Mouse (Mus musculus) heart, embryonic 13.5 days (tissue): ENCODE data around the gene Efhd2. TPM values are rescaled to one million over a fixed set of nuclear protein-coding genes. Genes with fewer than 3 reads are reported as not detected.

Experiments used
- ATAC-seq: fragments of 200-750 bp; cut with Nextera tagmentation; 2 replicates; pipeline ENCODE4 v1.8.0; 2017; ENCODE audit warnings: moderate TSS enrichment; ENCODE audit not compliant: insufficient number of reproducible peaks, low FRiP score, low TSS enrichment; ENCODE audit errors: extremely low read depth
- H3K27ac ChIP-seq: fragments of 300-500 bp; sonication (generic); replicated peaks from 2 replicates; pipeline ENCODE4 v1.5.1; 2015; ENCODE audit warnings: moderate library complexity, mild to moderate bottlenecking, inconsistent platforms
- H3K27me3 ChIP-seq: fragments of 300-500 bp; sonication (generic); replicated peaks from 2 replicates; pipeline ENCODE4 v1.6.1; 2015; ENCODE audit warnings: mild to moderate bottlenecking, inconsistent platforms
- H3K36me3 ChIP-seq: fragments of 300-500 bp; sonication (generic); 2 replicates; pipeline ENCODE4 v1.6.1; 2015; ENCODE audit warnings: mild to moderate bottlenecking, inconsistent platforms
- H3K4me1 ChIP-seq: fragments of 300-500 bp; sonication (generic); 2 replicates; pipeline ENCODE4 v1.6.1; 2015; ENCODE audit warnings: inconsistent platforms
- H3K4me2 ChIP-seq: fragments of 300-500 bp; sonication (generic); 2 replicates; pipeline ENCODE4 v1.6.1; 2015; ENCODE audit warnings: inconsistent platforms, mild to moderate bottlenecking, moderate library complexity
- H3K4me3 ChIP-seq: fragments of 300-500 bp; sonication (generic); 2 replicates; pipeline ENCODE4 v1.5.1; 2015; ENCODE audit warnings: moderate library complexity, mild to moderate bottlenecking, inconsistent platforms
- H3K9ac ChIP-seq: fragments of 300-500 bp; sonication (generic); 2 replicates; pipeline ENCODE4 v1.6.1; 2015; ENCODE audit warnings: inconsistent platforms, mild to moderate bottlenecking, moderate library complexity
- H3K9me3 ChIP-seq: fragments of 300-500 bp; sonication (generic); 2 replicates; pipeline ENCODE4 v1.6.1; 2016; ENCODE audit warnings: inconsistent platforms
- WGBS: fragments of 180-500 bp; shearing (Covaris S2); methylation state at CpG from one replicate; pipeline ENCODE4 v1.1.7; 2015; ENCODE audit warnings: mixed read lengths; 5-methylcytosine and 5-hydroxymethylcytosine counted together
- polyA plus RNA-seq: library from polyadenylated mRNA; unstranded; fragments of >200 nt; fragmentation: Nextera tagmentation; extraction: Ambion mirVana; gene quantifications from 2 replicates; pipeline ENCODE4 v1.2.1, GENCODE M21; 2015

The Efhd2 gene
- polyA plus RNA-seq, 1 experiment from 2014 or later: 79.6 TPM

DNA sequence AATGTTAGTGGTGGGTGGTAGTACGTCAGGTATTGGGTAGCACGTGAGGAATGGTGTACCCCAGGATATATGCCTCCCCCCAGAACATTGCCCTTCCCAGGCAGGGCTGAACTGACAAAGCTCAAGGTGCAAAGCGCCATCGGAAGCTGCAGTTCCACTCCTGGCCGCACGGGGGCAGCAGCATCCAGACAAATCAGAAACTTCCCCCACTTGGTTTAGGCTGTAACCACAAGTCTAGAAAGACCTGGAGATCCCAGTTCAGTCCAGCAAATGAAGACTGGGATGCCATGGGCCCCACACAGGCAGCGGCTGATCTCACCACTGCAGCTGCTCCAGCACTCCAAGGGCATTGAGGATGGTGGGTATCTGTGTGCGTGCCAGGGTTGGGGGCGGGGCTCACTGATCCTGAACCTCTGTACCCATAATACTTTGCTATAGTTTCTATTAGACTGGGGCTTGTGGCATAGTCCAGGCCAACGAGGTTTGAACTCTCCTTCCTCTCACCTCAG, 17.2 kb downstream of the Efhd2 start:
- ATAC-seq: no peak
- H3K4me3 ChIP-seq: no peak overlapping the region
- peaks cover 6% of the 10 kb centered on the region for H3K4me1 ChIP-seq
- peaks cover 48% of the 10 kb centered on the region for H3K36me3 ChIP-seq
- 16% methylated on average over 10 of the region's 10 CpGs for WGBS
- H3K27ac ChIP-seq: peak overlapping the region; percentile 36; the same call in 1 of the 2 replicates
- H3K4me2 ChIP-seq: no peak overlapping the region
- 0 out of 2 replicates have a peak overlapping the region, but pooled peaks have one; percentile 44 for H3K9ac ChIP-seq
- H3K27me3 ChIP-seq: no peaks in the 10 kb centered on the region
- H3K9me3 ChIP-seq: no peaks in the 10 kb centered on the region

DNA sequence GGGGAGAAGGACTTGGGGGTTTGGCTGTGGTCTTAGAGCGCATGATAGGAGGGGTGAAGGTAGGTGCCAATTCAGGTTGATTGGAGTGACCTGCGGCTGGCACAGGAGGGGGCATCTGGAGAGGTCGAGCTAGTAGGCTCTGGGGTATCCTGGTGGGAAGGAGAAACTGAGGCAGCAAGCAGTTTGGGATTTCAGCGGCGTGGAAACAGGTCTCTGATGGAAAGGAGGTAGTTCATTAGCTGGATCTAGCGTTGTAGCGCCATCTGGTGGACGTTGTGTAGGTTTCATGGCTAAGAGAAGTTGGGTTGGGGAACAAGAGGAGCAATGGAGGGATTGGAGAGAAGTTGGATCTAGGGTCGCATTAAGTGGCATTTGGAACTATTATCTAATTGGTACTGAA, 21.3 kb downstream of the Efhd2 start:
- Histone ChIP-seq H3K9ac (no peak overlapping the region), H3K4me2 (no peak overlapping the region), H3K27me3 (no peaks in the 10 kb centered on the region), H3K4me3 (no peak overlapping the region), H3K27ac (no peak overlapping the region), H3K4me1 (peaks cover 6% of the 10 kb centered on the region), H3K9me3 (no peaks in the 10 kb centered on the region), H3K36me3 (peaks cover 7% of the 10 kb centered on the region)
- ATAC-seq: no peak
- 79% methylated on average over 9 of the region's 9 CpGs for WGBS

DNA sequence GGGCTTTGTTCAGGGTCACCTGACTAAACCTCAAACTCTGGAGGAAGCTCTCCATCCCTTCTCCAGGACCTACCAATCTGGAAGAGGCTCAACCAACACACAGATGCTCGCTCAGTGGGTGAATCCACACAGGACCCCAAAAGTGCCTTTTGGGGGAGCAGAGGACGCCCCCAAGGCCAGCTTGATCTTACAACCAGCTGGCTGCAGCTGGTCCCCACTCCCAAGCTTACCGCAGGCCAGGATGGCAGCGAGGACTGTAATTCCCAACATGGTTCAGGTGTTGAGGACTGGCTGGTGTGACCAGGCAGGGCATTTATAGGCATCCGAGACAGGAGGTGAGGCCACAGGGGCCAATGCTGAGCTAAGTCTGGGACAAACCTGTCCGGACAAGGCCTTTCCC, 28.7 kb downstream of the Efhd2 start, which contains the start of gene Ctrc:
Ctrc (minus strand) TSS at position 361 of the 400 bp plus-strand sequence.
- H3K27me3 ChIP-seq: no peaks in the 10 kb centered on the region
- WGBS: 75% methylated on average over 6 of the region's 6 CpGs
- no peak within 1 kb of the TSS for H3K4me3 ChIP-seq
- no peak for ATAC-seq
- no peak within 1 kb of the TSS for H3K27ac ChIP-seq
- no peaks in the 10 kb centered on the region for H3K9me3 ChIP-seq
- H3K4me2 ChIP-seq: no peak within 1 kb of the TSS
- no peaks in the 10 kb centered on the region for H3K4me1 ChIP-seq
- no peaks in the 10 kb centered on the region for H3K36me3 ChIP-seq
- no peak within 1 kb of the TSS for H3K9ac ChIP-seq

GRCm38 (mm10) chr4:141834536-141835095, 40.1 kb downstream of the Efhd2 start:
- Histone ChIP-seq H3K27ac (no peak overlapping the region), H3K9ac (no peak overlapping the region), H3K4me3 (no peak overlapping the region), H3K36me3 (no peaks in the 10 kb centered on the region), H3K4me1 (0 out of 2 replicates have a peak, but pooled peaks cover 3% of the 10 kb centered on the region), H3K27me3 (no peaks in the 10 kb centered on the region), H3K4me2 (no peak overlapping the region), H3K9me3 (no peaks in the 10 kb centered on the region)
- no peak for ATAC-seq
- 45% methylated on average over 5 of the region's 5 CpGs for WGBS

- H3K9me3 ChIP-seq: no peaks in the 10 kb centered on the region
- H3K27me3 ChIP-seq: no peaks in the 10 kb centered on the region
- H3K9ac ChIP-seq: no peak overlapping the region
- no peak overlapping the region for H3K4me2 ChIP-seq
- no peak overlapping the region for H3K27ac ChIP-seq
- no peak overlapping the region for H3K4me3 ChIP-seq
- 45% methylated on average over 1 of the region's 1 CpGs for WGBS
- H3K4me1 ChIP-seq: 0 out of 2 replicates have a peak, but pooled peaks cover 3% of the 10 kb centered on the region
- H3K36me3 ChIP-seq: no peaks in the 10 kb centered on the region
- ATAC-seq: no peak
These were observed 40.8 kb downstream of the Efhd2 start for GRCm38 (mm10) chr4:141833911-141834310.

DNA sequence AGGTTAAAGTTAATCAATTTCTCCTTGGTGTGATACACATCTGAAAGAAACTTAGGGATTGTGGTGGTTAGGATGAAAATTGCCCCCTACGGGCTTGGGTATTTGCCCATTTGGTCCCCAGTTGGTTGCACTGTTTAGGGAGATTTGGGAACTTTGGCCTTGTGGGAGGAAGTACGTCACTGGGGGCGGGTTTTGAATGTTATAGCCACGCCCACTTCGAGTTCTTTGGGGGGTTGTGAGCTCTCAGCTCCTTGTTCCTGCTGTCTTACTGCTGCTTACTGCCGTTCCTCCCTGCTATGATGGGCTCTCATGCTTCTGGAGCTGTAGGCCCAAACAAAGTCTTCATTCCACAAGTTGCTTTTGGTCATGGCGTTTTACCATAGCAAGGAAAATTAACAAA, 43.4 kb downstream of the Efhd2 start:
- ATAC-seq: no peak
- Histone ChIP-seq H3K9ac (no peak overlapping the region), H3K36me3 (no peaks in the 10 kb centered on the region), H3K4me1 (peaks cover 13% of the 10 kb centered on the region), H3K27me3 (no peaks in the 10 kb centered on the region), H3K27ac (no peak overlapping the region), H3K4me2 (no peak overlapping the region), H3K9me3 (no peaks in the 10 kb centered on the region), H3K4me3 (no peak overlapping the region)
- WGBS: 78% methylated on average over 7 of the region's 7 CpGs

GRCm38 (mm10) chr4:141830381-141830780, 44.3 kb downstream of the Efhd2 start:
- no peaks in the 10 kb centered on the region for H3K36me3 ChIP-seq
- no peak overlapping the region for H3K27ac ChIP-seq
- H3K4me1 ChIP-seq: peaks cover 13% of the 10 kb centered on the region
- H3K4me2 ChIP-seq: no peak overlapping the region
- no peaks in the 10 kb centered on the region for H3K27me3 ChIP-seq
- 60% methylated on average over 11 of the region's 11 CpGs for WGBS
- H3K9me3 ChIP-seq: no peaks in the 10 kb centered on the region
- no peak for ATAC-seq
- no peak overlapping the region for H3K9ac ChIP-seq
- H3K4me3 ChIP-seq: no peak overlapping the region

DNA sequence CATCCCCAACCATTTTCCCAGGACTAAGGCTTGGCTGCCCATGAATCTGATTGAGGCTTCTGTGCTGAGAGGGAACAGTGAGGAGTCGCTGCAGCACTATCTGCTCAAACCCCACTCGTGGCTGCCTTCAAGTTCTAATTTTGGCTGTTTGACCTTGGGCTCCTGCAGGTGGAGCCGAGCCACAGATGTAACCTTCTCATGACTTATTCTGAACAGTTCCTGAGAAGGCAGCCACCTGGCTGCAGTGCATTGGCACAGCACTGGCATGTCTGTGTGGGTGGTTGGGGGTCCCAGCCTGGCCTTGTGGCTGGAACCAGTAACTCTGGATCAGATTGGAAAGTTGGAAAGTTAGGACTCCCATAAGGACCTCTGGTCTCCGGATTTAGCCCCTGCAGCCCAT, 46.5 kb downstream of the Efhd2 start:
- Histone ChIP-seq H3K4me1 (peaks cover 11% of the 10 kb centered on the region), H3K27me3 (no peaks in the 10 kb centered on the region), H3K27ac (no peak overlapping the region), H3K9ac (no peak overlapping the region), H3K4me2 (no peak overlapping the region), H3K4me3 (no peak overlapping the region), H3K9me3 (no peaks in the 10 kb centered on the region), H3K36me3 (no peaks in the 10 kb centered on the region)
- ATAC-seq: no peak
- 47% methylated on average over 4 of the region's 4 CpGs for WGBS

DNA sequence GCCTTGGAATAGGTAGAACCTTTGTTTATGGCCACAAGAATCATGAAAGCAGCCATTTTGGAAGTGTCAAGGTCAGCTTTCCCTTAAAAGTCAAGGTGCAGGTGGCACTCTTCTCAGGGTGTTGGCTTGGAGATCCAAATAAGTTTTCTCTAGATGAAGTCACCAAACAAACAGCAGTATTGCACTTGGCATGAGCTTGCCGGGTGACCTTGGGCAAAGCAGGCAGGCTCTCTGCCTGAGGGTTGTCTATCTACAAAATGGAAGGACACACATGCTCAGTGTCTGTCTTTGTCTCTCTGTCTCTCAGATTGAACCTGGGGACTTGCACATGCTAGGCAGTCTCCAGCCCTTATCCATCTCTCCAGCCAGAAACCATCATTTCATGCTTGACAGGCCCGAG, 47.3 kb downstream of the Efhd2 start:
- no peak for ATAC-seq
- Histone ChIP-seq H3K4me2 (no peak overlapping the region), H3K4me1 (peaks cover 11% of the 10 kb centered on the region), H3K36me3 (no peaks in the 10 kb centered on the region), H3K9me3 (no peaks in the 10 kb centered on the region), H3K9ac (no peak overlapping the region), H3K27me3 (no peaks in the 10 kb centered on the region), H3K27ac (no peak overlapping the region), H3K4me3 (no peak overlapping the region)
- 81% methylated on average over 2 of the region's 2 CpGs for WGBS

GRCm38 (mm10) chr4:141826060-141826459, 48.7 kb downstream of the Efhd2 start, which contains the start of gene Cela2a:
Cela2a (minus strand) TSS chr4:141826160.
- no peak for ATAC-seq
- 56% methylated on average over 5 of the region's 5 CpGs for WGBS
- H3K4me3 ChIP-seq: no peak within 1 kb of the TSS

GRCm38 (mm10) chr4:141822979-141823378, 51.7 kb downstream of the Efhd2 start:
- 45% methylated on average over 3 of the region's 3 CpGs for WGBS
- peaks cover 14% of the 10 kb centered on the region for H3K4me1 ChIP-seq
- H3K9me3 ChIP-seq: no peaks in the 10 kb centered on the region
- no peak overlapping the region for H3K4me3 ChIP-seq
- no peak overlapping the region for H3K27ac ChIP-seq
- ATAC-seq: no peak
- no peaks in the 10 kb centered on the region for H3K27me3 ChIP-seq
- no peak overlapping the region for H3K9ac ChIP-seq
- H3K36me3 ChIP-seq: no peaks in the 10 kb centered on the region
- no peak overlapping the region for H3K4me2 ChIP-seq

More at GRCm38 (mm10) chr4:141826060-141826459, 48.7 kb downstream of the Efhd2 start, which contains the start of gene Cela2a:
- H3K27me3 ChIP-seq: no peaks in the 10 kb centered on the region
- no peak within 1 kb of the TSS for H3K9ac ChIP-seq
- no peak within 1 kb of the TSS for H3K4me2 ChIP-seq
- no peak within 1 kb of the TSS for H3K27ac ChIP-seq
- peaks cover 16% of the 10 kb centered on the region for H3K4me1 ChIP-seq
- no peaks in the 10 kb centered on the region for H3K36me3 ChIP-seq
- no peaks in the 10 kb centered on the region for H3K9me3 ChIP-seq

DNA sequence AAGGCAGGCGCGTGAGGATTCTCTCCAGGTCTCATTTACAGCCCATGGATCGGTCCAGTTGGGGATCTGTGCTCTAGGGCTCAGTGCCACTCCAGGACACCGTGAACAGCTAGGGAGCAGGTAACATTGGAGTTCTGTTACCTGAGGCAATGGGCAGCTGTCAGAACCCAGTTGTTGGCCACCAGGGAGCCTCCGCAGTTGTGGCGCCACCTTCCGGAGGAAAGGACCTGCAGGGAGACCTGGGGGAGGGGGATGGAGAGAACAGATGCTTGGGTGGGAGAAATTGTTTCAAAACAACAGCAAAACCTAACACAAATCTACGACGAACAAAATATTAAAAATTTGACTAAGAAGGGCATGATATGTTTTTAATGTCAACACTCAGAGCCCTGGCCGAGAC, 52.6 kb downstream of the Efhd2 start:
- H3K4me2 ChIP-seq: no peak overlapping the region
- H3K4me1 ChIP-seq: peaks cover 7% of the 10 kb centered on the region; the same call in 1 of the 2 replicates
- H3K4me3 ChIP-seq: no peak overlapping the region
- H3K27ac ChIP-seq: no peak overlapping the region
- H3K9me3 ChIP-seq: no peaks in the 10 kb centered on the region
- WGBS: 60% methylated on average over 10 of the region's 10 CpGs
- no peaks in the 10 kb centered on the region for H3K36me3 ChIP-seq
- ATAC-seq: no peak
- H3K27me3 ChIP-seq: no peaks in the 10 kb centered on the region
- H3K9ac ChIP-seq: no peak overlapping the region
